Mouse (Mus musculus): ENCODE data around the gene D5Ertd579e. TPM values are rescaled to one million over a fixed set of nuclear protein-coding genes. Genes with fewer than 3 reads are reported as not detected.

D5Ertd579e gene
- polyA plus RNA-seq, 1 experiment: 23.1 TPM

GRCm38 (mm10) chr5:36625612-36626011 is 70.2 kb downstream of the D5Ertd579e start:
- no peak for TF ChIP-seq POLR2A (IDR thresholded peaks at IDR 0.05; ENCODE audit: control insufficient read depth, low read depth, low read length)
- no peak for TF ChIP-seq CTCF (IDR thresholded peaks at IDR 0.05; ENCODE audit: control insufficient read depth, insufficient read depth, insufficient replicate concordance, low read depth, low read length)
- no peaks in the 10 kb centered on the region for H3K36me3 ChIP-seq (ENCODE audit: control insufficient read depth, insufficient read depth, low read length)

DNA sequence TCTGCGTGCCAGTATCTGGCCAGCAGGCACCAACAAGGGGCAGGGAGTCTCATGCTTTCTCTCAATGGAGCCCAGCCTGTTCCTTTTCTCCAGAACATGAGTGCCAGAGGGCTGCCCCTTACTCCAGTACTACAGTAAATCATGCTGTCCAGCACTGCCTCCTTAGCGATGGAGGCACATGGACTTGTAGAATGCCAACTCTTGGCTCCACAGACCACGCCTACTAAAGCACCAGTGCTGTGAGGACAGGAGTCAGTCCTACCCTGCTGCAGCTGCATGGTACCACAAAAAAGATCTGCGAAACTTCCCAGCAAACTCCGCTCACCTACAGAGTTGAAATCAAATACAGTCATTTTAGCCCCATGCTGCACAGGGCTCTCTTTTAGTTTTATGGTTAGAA is 72.2 kb downstream of the D5Ertd579e start:
- TF ChIP-seq POLR2A (IDR thresholded peaks at IDR 0.05; ENCODE audit: control insufficient read depth, low read depth, low read length) (no peak), CTCF (IDR thresholded peaks at IDR 0.05; ENCODE audit: control insufficient read depth, insufficient read depth, insufficient replicate concordance, low read depth, low read length) (no peak)

More at GRCm38 (mm10) chr5:36625612-36626011, 70.2 kb downstream of the D5Ertd579e start:
- no peaks in the 10 kb centered on the region for H3K27me3 ChIP-seq (ENCODE audit: control insufficient read depth, insufficient read depth, low read length)
- no peak overlapping the region for H3K4me3 ChIP-seq (ENCODE audit: control insufficient read depth, low read depth, low read length)
- no peak overlapping the region for H3K27ac ChIP-seq (ENCODE audit: control insufficient read depth, insufficient read depth, low read depth, low read length)
- no peaks in the 10 kb centered on the region; the same call in 1 of the 2 replicates for H3K4me1 ChIP-seq (ENCODE audit: control insufficient read depth, insufficient read depth, low read length)

GRCm38 (mm10) chr5:36621058-36621449 is 74.8 kb downstream of the D5Ertd579e start:
- Histone ChIP-seq H3K36me3 (ENCODE audit: control insufficient read depth, insufficient read depth, low read length) (no peaks in the 10 kb centered on the region; the same call in 1 of the 2 replicates), H3K27me3 (ENCODE audit: control insufficient read depth, insufficient read depth, low read length) (no peaks in the 10 kb centered on the region), H3K4me1 (ENCODE audit: control insufficient read depth, insufficient read depth, low read length) (peaks cover 2% of the 10 kb centered on the region), H3K4me3 (ENCODE audit: control insufficient read depth, low read depth, low read length) (no peak overlapping the region), H3K27ac (ENCODE audit: control insufficient read depth, insufficient read depth, low read depth, low read length) (no peak overlapping the region)
- no peak for TF ChIP-seq POLR2A (IDR thresholded peaks at IDR 0.05; ENCODE audit: control insufficient read depth, low read depth, low read length)

More for the DNA sequence above, 72.2 kb downstream of the D5Ertd579e start:
- Histone ChIP-seq H3K36me3 (ENCODE audit: control insufficient read depth, insufficient read depth, low read length) (no peaks in the 10 kb centered on the region), H3K4me3 (ENCODE audit: control insufficient read depth, low read depth, low read length) (no peak overlapping the region), H3K4me1 (ENCODE audit: control insufficient read depth, insufficient read depth, low read length) (peaks cover 2% of the 10 kb centered on the region), H3K27me3 (ENCODE audit: control insufficient read depth, insufficient read depth, low read length) (no peaks in the 10 kb centered on the region), H3K27ac (ENCODE audit: control insufficient read depth, insufficient read depth, low read depth, low read length) (no peak overlapping the region)

- Histone ChIP-seq H3K4me1 (ENCODE audit: control insufficient read depth, insufficient read depth, low read length) (peaks cover 2% of the 10 kb centered on the region), H3K27me3 (ENCODE audit: control insufficient read depth, insufficient read depth, low read length) (no peaks in the 10 kb centered on the region), H3K36me3 (ENCODE audit: control insufficient read depth, insufficient read depth, low read length) (no peaks in the 10 kb centered on the region; the same call in none of the 2 replicates), H3K4me3 (ENCODE audit: control insufficient read depth, low read depth, low read length) (no peak overlapping the region), H3K27ac (ENCODE audit: control insufficient read depth, insufficient read depth, low read depth, low read length) (no peak overlapping the region)
- no peak for TF ChIP-seq POLR2A (IDR thresholded peaks at IDR 0.05; ENCODE audit: control insufficient read depth, low read depth, low read length)
- no peak for TF ChIP-seq CTCF (IDR thresholded peaks at IDR 0.05; ENCODE audit: control insufficient read depth, insufficient read depth, insufficient replicate concordance, low read depth, low read length)
Observed at GRCm38 (mm10) chr5:36620409-36621057, 75.3 kb downstream of the D5Ertd579e start.

GRCm38 (mm10) chr5:36618890-36619289 is 76.9 kb downstream of the D5Ertd579e start:
- Histone ChIP-seq H3K36me3 (ENCODE audit: control insufficient read depth, insufficient read depth, low read length) (peaks cover 3% of the 10 kb centered on the region), H3K27ac (ENCODE audit: control insufficient read depth, insufficient read depth, low read depth, low read length) (no peak overlapping the region), H3K4me3 (ENCODE audit: control insufficient read depth, low read depth, low read length) (no peak overlapping the region), H3K27me3 (ENCODE audit: control insufficient read depth, insufficient read depth, low read length) (no peaks in the 10 kb centered on the region), H3K4me1 (ENCODE audit: control insufficient read depth, insufficient read depth, low read length) (peaks cover 2% of the 10 kb centered on the region; the same call in 1 of the 2 replicates)
- TF ChIP-seq CTCF (IDR thresholded peaks at IDR 0.05; ENCODE audit: control insufficient read depth, insufficient read depth, insufficient replicate concordance, low read depth, low read length) (no peak), POLR2A (IDR thresholded peaks at IDR 0.05; ENCODE audit: control insufficient read depth, low read depth, low read length) (no peak)

- Histone ChIP-seq H3K36me3 (ENCODE audit: control insufficient read depth, insufficient read depth, low read length) (peaks cover 3% of the 10 kb centered on the region), H3K27ac (ENCODE audit: control insufficient read depth, insufficient read depth, low read depth, low read length) (no peak overlapping the region), H3K4me3 (ENCODE audit: control insufficient read depth, low read depth, low read length) (no peak overlapping the region), H3K4me1 (ENCODE audit: control insufficient read depth, insufficient read depth, low read length) (peaks cover 2% of the 10 kb centered on the region; the same call in 1 of the 2 replicates), H3K27me3 (ENCODE audit: control insufficient read depth, insufficient read depth, low read length) (no peaks in the 10 kb centered on the region)
- no peak for TF ChIP-seq POLR2A (IDR thresholded peaks at IDR 0.05; ENCODE audit: control insufficient read depth, low read depth, low read length)
- TF ChIP-seq CTCF (IDR thresholded peaks at IDR 0.05; ENCODE audit: control insufficient read depth, insufficient read depth, insufficient replicate concordance, low read depth, low read length): no peak
Observed at GRCm38 (mm10) chr5:36618356-36618755, 77.5 kb downstream of the D5Ertd579e start.

GRCm38 (mm10) chr5:36614124-36614523 is 81.7 kb downstream of the D5Ertd579e start:
- H3K4me3 ChIP-seq (ENCODE audit: control insufficient read depth, low read depth, low read length): no peak overlapping the region
- TF ChIP-seq CTCF (IDR thresholded peaks at IDR 0.05; ENCODE audit: control insufficient read depth, insufficient read depth, insufficient replicate concordance, low read depth, low read length): no peak
- no peak for TF ChIP-seq POLR2A (IDR thresholded peaks at IDR 0.05; ENCODE audit: control insufficient read depth, low read depth, low read length)
- no peak overlapping the region for H3K27ac ChIP-seq (ENCODE audit: control insufficient read depth, insufficient read depth, low read depth, low read length)
- H3K36me3 ChIP-seq (ENCODE audit: control insufficient read depth, insufficient read depth, low read length): peaks cover 3% of the 10 kb centered on the region
- H3K27me3 ChIP-seq (ENCODE audit: control insufficient read depth, insufficient read depth, low read length): no peaks in the 10 kb centered on the region
- no peaks in the 10 kb centered on the region for H3K4me1 ChIP-seq (ENCODE audit: control insufficient read depth, insufficient read depth, low read length)

Measured in testis, adult 2 months (tissue).